Mouse (Mus musculus) urinary bladder, adult 18-20 months (tissue): ENCODE data around the gene Bpi.

Source experiments
- DNase-seq, 2 experiments: peaks; one replicate each; pipeline ENCODE4 v3.0.0; 2022; ENCODE audit warnings: low spot score in 2 of 2, mixed read lengths in 2 of 2

Bpi gene

DNA sequence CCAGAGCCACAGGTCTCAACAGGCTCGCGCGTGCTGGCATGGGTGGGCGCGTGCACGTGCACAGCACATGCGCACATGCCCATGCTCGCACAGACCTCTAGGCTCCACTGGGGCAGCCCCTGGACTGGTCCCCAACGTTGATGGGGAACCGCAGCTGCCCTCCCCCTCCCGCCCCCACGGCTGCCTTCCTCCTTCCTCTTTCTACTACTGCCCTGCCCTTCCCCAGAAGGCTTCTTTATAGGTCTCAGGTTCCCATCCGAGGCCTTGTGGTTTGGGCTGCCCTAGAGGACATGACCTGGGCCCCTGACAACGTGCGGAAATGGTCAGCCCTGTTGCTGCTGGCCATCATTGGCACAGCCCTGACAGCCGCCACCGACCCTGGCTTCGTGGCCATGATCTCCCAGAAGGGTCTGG, at the start of gene Bpi:
Gene Bpi, plus strand, starts transcription at position 90 of the 414 bp plus-strand sequence.
- DNase-seq = no peak

GRCm38 (mm10) chr2:158209776-158210175, 48.1 kb upstream of the Bpi start:
- no peak for DNase-seq

DNA sequence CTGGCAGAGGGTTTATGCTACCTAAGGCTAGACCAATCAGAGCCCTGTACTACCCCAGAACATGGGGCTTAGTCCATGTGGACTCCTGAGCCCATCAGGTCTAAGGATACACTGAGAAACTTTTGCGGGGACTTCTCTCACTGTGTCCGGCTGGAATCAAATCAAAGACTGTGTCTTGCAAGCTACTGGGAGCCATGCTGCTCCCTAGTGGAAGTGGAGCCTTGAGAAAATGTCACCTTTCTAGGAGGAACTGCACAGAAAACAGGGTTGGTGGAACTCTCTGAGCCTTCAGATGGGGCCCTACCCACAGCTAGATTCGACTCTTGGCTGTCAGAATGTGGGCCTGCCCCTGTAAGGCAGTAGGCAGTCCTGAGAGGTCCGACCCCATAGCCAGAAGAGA, 47.4 kb upstream of the Bpi start:
- DNase-seq = no peak

DNA sequence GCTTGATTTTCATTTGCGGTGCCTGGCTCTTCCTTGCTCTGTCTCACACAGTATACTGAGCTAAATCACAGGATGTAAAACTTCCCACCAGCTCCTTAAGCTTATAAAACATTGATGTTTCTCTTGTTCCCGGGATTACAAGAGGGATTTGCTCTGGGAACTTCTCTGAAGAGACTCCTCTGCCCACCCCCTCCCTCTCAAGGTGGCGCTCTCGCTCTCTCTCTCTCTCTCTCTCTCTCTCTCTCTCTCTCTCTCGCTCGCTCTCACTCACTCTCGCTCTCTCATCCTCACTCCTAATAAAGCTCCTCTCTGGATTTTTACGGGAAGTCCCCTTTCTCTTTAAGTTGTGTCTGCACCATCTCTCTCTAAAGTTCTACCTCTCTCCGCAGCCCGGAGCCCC, 46.9 kb upstream of the Bpi start:
- no peak for DNase-seq

DNA sequence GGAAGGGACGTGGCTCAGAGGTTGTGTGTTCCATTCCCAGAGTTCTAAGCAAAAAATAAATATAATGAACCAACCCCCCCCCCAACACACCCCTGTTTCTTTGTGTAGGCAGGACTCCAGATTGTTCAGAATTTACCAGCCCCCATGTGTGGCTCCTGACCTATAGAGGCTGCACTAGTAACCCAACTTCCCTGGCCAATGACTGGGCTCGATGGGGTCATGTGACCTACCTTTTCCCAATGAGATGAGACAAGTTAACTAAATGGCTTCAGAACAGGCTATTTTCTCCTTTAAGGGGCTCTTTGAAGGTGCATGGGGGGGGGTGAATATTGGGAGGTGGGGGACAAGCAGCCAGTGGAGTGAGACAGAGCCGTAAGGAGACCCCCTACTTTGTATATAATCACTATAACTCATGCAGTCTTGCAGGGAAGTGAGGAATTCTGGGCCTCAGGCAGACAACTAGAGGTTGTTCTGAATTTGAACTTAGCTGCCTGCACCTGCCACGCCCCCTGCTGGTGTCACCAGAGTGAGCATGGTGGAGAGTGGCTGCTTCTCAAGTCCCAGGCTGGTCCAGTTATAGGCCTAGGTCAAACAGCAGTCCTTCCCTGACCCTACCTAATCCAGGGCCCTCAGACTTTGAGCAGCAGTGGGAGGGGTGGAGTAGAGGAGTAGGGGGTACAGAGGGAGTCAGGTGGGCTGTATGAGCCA, 46.0 kb upstream of the Bpi start:
- DNase-seq = no peak

DNA sequence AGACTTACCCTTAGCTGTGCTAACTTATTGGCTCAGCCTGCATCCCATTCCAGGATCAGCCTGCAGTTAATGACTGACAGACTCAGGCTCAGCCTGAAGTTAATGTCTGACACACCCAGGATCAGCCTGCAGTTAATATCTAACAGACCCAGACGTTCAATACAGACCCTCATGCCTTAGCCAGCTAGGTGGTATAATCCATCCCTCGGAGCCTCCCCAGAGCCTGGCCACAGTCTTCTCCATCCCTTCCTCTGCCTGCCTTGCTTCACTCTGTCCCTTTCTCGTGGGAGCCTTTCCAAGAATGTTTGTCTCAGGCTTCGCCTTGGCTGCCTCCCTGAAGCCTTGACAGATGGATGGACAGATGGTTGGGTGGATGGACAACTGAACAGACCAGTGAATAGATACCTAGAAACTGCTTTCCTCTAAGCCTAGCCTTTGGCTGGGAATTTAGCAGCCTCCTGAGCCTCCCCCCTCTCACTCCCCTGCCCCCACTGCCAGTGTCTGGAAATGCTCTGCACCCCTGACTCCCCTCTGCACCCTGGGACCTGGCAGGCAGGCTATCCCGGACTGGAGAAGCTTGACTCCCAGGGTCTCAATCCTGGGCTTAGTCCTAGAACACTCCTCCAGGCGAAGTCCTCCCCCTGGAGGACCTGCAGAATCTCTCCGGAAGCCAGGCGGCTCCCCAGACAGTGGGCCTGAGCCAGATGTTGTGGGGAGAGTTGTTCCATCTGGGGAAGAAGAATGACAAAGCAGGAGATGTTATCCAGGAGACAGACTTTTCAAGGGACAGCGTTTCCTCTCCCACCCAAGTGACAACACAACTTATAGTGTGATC, 42.4 kb upstream of the Bpi start:
- no peak for DNase-seq

DNA sequence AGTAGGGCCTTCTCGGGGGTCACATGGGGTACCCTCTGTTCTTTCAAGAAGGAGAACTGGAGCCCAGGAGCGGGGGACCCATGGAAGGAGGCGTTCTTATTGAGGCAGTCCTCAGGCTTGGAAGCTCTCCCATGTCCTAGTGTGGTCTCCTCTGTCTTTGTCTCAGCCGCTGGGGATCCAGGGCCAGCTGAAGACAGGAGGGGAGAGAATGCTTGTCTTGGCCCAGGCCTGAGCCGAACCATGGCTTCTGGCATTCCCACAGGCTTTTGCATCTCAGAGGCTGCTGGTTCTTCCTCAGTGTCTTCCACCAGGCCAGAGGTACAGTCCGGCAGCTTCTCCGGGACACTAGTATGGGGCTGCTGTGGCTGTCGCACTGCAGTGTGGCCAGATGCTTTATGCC, 41.4 kb upstream of the Bpi start:
- DNase-seq = no peak

DNA sequence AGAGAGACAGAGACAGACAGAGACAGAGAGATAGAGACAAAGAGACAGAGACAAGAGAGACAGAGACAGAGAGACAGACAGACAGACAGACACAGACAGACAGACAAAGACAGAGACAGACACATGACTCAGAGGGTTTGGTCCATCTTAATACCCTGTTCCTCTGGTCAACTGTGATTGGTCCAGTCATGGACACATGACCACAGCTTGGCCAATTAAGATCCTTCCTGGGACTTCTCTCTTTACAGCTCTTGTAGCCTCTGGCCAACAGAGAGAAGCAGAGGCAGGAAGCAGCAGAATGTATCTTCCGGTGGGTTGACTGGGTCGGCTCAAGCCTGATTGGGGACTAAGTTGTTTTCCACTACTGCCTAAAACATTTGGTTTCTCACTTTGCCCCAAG, 38.3 kb upstream of the Bpi start:
- no peak for DNase-seq

GRCm38 (mm10) chr2:158221446-158222084, 36.3 kb upstream of the Bpi start:
- DNase-seq = no peak

GRCm38 (mm10) chr2:158222664-158223063, 35.2 kb upstream of the Bpi start:
- DNase-seq = no peak

DNA sequence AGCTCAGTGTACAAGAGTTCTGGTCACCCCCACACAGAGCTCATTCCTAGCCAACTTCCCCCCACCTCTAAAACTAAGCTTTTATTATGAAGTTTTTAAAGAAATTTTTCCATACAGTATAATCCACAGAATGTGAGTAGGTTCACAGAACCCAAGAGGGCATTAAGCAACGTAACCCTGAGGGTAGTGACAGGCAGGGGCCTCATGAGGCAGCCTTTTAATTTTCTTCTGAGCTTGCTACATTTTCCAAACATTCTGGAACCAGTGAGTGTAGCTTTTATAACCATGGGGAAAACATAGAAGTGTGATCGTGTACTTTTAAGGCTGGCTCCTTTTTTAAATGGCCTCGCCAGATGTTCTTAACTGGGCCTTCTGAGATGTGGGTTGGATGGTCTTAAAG, 34.4 kb upstream of the Bpi start:
- no peak for DNase-seq

GRCm38 (mm10) chr2:158225301-158225700, 32.6 kb upstream of the Bpi start:
- no peak for DNase-seq

GRCm38 (mm10) chr2:158228670-158229502, 29.0 kb upstream of the Bpi start, which contains the start of gene D630003M21Rik:
Gene D630003M21Rik, minus strand, starts transcription at chr2:158229222.
- no peak for DNase-seq

- no peak for DNase-seq
These were observed 28.4 kb upstream of the Bpi start for GRCm38 (mm10) chr2:158229503-158229892.

- DNase-seq = no peak
These were observed 27.3 kb upstream of the Bpi start for GRCm38 (mm10) chr2:158230617-158231016.

DNA sequence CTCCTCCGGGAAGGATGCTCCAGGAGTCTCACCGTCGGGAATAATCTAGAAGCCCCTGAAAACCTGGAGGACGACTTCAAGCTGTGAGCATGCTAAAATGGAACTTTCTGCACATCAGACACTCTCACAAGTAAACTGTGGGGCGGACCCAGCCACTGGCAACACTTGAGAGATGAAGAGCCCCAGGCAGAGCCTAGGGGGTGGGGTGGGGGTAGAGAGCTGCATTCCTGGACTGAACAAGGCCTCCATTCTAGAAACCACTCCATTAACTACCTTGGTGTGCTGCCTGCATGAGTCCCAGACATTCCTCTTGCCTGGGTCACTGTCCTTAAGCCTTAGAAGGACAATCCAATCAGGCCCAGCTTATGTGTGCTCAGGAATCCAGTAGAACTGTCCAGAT, 26.8 kb upstream of the Bpi start:
- no peak for DNase-seq

- no peak for DNase-seq
These were observed 25.5 kb upstream of the Bpi start for GRCm38 (mm10) chr2:158232414-158232813.

DNA sequence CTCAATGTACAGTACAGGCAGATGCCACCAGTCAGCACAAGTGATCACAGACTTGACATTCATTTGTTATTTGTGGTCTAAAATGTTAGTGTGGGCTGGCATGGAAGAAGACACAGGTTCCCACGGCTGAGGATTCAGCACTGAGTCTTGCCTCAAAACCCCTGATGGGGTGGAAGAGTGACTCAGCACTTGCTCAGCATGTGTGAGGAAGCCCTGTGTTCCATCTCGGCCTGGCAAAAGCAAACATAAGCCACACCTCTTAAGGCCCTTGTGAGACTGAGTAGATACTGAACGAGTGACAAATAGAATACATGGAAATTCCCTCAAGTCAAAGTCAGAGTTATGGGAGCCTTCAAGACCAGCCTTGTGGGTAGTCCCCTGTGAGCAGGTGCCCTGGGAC, 24.8 kb upstream of the Bpi start:
- no peak for DNase-seq

- DNase-seq = no peak
These were observed 21.2 kb upstream of the Bpi start for GRCm38 (mm10) chr2:158236698-158237097.

GRCm38 (mm10) chr2:158238101-158238500, 19.8 kb upstream of the Bpi start:
- no peak for DNase-seq

- DNase-seq = no peak
These were observed 16.7 kb upstream of the Bpi start for GRCm38 (mm10) chr2:158241126-158241738.
